Mouse (Mus musculus): ENCODE results near the gene Gm10964.
"Not testable (repeated sequence)": the region's sequence is repeated elsewhere in the genome, so short reads cannot be mapped to it uniquely, and the experiment has no call there.

Gene Gm10964

DNA sequence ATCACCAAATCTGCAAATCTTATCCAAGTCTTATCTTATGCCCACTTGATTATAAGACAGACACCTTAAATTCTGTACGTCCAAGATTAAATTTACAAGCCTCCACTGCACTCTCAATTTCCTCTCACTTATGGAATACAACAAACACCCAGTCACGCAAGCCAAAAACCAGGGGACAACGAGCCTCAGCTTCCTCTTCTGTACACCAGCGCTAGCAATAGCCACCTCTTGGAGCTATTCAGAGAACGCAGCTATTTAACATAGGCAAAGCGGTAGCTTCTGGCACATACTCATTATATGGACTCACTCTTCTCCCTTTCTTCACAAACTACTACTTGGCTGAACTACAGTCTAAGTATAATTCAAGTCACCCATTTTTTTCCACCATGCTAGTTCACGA is 40.0 kb downstream of the Gm10964 start:
- no peak for DNase-seq (ENCODE audit: low read depth)

DNA sequence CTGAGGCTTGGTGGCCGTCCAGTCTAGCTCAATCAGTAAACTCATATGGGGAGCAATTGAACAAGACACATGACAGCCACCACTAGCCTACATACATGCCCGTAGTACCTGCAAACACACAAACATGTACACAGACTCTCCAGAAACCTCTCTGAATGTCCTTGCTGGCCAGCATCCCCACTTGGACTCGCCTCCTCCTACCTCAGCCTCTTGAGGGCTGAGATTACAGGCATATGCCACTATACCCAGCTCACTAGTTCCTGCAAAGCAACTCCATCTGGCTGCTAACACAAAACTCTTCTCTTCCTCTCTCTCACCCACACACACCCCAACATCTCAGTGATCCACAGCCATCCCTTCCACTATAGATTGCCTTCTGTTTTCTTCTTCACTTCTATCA is 41.1 kb downstream of the Gm10964 start:
- no peak for DNase-seq (ENCODE audit: low read depth)

DNA sequence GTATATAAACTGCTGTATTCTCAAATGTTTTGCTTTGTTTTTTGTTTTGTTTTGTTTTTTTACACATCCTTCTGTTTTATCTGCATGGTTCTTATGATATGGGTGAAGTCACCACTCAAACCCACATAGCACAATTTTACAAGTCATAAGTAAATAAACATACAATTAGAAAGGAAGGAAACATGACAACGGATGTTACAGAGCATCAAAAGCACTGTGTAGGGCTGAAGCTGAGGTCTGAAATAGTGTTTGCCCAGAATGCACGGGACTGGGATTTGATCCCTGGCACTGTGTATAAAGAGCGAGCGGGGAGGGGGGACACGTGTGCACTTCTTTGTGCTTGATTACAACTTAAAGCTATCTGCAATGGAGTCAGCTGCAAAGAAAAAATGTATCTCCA is 41.6 kb downstream of the Gm10964 start:
- peak; percentile 56 for DNase-seq (ENCODE audit: low read depth)

DNA sequence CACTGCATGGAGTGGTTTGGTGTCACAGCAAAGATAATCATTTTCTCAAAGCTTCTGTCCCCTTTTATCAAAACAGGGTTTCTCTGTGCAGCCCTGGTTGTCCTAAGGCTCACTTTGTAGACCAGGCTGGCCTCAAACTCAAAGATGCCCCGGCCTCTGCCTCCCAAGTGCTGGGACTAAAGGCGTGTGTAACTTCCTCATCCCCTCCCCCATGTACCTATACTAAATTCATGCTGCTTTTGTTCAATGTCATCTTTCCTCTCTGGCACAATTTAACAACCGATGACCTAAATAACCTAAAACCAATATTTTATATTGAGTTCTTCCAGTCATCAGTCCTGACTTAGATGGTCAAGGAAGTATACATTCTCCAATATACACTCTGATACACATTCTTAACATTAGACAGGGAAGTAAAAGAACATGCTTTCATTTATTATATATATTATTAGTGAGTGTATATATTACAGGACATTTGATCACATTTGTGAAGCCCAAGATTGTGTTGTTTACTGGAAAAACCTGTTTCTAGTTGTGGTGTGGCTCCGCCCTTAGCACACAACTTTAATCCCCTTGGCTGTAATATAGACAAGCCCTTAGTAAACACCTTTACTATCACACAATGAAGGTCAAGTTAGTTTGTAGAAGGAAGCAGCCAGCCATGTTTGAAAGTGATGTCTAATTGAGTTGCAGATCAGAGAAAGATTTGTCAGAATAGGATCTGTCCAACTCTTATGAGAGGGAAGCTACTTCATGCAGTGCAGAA is 43.9 kb downstream of the Gm10964 start:
- no peak for DNase-seq (ENCODE audit: low read depth)

DNA sequence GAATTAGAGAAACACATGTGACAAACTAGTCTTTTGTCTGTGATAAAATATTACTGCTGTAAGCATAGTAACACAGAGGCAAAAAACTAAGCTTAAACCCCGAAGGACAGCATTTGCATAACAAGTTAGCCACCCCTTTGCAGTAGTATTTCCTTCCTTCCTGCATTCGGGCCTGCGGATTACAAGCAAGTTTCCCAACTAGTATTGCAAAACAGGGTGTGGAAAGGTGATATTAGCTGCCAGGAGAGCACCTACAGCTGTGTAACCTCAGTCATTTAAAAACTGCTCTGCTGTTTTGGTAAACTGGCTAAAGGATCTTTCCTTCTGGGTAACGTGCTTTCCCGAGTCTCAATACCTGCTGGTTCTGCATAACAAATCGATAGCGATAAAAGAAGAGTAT is 48.1 kb downstream of the Gm10964 start:
- DNase-seq (ENCODE audit: low read depth) = no peak

DNA sequence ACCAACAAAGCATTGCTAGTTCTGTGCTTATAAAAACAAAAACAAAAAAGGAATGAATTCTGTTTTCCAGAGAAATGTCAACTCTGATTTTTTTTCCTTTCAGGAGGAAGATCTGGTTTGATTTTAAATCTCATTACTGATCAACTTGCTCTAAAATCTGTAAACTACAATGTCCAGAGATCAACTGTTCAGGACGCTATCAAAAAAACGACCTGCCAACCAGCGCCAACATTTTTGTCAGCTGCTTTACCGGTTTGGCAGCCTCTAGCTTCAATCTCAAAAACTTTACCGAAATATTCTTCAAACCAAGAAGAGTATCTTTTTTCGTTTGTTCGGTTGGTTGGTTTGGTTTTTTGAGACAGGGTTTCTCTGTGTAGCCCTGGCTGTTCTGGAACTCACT is 49.9 kb downstream of the Gm10964 start:
- no peak for DNase-seq (ENCODE audit: low read depth)

DNA sequence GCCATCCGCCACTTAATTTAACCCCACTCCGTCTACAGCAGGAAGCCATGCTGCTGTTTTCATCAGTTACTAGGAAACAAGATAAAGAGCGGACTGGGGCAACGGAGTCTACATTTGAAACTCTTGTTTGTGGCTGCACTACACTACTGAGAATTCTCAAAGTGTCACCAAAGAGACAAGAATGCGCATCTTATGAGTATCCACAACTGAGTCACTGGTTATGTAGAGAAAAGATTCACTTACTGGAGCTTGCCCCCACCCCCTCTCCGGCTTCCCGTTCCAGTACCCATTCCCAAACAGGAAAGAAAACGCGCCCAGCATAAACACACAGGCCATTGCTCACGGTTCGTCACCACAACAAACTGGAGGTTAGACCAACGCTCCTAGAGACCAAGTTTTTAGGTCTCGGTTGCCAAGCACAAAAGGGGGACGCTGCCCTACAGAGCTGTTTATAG is 50.8 kb downstream of the Gm10964 start:
- DNase-seq (ENCODE audit: low read depth) = peak; percentile 84

DNA sequence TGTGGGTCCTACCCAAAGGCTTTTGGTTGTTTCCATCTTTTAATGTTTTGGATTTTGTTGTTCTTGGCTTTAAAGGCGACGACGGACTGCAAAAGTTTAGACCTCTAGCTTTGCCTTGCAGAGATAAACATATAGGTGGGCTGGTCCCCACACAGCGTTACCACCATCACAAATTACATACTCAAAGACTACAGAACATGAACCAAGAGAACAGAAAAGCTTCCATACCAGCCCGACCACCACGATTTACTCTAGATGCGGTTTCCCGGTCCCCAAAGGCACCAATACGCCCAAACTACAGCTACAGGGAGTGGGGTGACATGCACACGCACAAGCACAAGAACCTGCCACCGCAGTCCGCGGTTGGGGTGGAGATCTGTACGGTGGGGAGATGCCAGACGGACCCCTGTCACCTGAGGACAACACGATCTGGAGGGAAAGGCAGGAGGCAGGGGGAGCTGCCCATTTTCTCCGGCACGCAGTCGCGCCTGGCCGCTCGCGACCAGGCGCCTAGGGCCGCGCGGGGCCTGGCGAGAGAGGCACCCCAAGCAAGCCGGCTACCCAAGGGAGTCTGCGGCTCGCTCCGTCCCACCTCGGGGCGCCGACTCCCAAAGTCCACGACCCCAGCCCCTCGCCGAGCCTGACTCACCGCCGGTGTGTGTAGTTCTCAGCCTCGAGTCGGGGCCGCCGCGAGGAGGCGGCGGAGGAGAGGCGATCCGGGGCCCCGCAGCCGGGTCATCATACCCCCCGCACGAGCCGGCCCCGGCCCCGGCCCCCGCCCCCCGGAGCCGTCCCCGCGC is 51.4 kb downstream of the Gm10964 start:
- peak; percentile 67 for DNase-seq (ENCODE audit: low read depth)

DNA sequence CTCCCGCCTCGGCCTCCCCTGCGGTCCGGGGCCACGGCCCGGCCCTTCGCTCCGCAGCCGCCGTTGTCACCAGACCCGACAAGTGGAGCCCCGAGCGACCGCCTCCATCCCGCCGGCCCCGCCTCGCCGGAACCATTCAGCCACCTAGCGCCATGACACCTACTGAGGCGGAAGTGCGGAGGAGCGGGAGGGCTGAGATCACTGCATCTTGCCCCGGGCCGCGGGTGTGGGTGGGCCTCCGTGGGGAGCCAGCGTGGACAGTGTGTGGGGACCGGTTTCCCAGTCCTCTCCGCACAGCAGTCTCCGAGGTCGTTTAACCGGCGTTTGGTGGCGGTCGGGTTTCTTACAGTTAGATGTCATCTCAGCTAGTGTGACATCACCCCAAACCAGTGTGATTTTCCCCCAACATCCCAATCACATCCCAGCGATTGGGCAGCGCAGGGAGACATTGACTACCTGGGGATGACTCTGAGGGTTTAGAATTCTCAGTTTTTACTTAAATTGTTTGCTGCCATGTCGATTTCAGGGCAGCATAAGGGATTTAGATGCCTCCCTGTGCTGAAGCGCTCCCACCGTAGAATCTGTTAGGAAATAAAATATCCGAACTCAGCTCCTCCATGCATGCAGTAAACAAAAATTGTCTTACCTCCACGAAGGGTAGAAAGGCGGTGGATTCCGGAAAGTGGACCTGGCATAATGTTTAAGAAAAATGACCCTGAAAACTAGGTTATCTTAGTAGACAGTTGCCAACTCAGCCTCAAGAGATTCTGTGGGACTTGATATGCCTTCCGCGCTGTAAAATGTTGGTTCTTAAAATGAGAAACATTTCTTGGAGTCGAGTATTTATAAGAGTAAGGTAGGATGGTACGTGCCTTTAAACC is 52.3 kb downstream of the Gm10964 start, which contains the start of gene Hipk1:
Gene Hipk1 (minus strand): TSS at position 334 of the 881 bp plus-strand sequence.
- peak; percentile 94 for DNase-seq (ENCODE audit: low read depth)

DNA sequence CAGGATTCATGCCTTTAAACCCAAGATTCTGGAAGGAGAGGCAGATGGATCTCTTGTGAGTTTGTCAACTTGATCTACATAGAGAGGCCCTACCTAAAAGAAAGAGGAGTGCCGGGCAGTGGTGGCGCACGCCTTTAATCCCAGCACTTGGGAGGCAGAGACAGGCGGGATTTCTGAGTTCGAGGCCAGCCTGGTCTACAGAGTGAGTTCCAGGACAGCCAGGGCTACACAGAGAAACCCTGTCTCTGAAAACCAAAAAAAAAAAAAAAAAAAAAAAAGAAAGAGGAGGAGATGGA is 52.9 kb downstream of the Gm10964 start:
- not testable (repeated sequence) for DNase-seq (ENCODE audit: low read depth)

DNA sequence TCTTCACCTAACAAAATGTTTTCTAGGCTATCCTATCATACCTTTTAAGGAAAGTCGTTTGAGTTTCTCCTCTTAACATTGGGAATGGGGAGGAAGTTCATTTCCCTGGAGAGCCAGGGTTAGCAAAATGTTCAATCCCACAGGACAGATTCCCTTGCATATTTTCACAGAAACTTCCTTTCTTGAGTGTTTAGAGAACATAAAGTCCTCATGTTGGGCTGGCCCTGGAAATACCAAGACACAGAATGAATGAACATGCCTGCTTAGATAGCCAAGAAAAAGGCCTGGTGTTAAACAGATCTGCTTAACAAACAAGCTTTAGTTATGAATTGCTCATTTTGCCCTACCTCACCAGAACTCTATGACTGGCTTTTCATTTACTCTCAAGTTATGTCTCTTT is 53.4 kb downstream of the Gm10964 start:
- no peak for DNase-seq (ENCODE audit: low read depth)

All from naive thymus-derived CD4-positive, alpha-beta T cell, adult 2 months (primary cell).